Mouse (Mus musculus): ENCODE measurements around the gene Cd248. TPM values are rescaled to one million over a fixed set of nuclear protein-coding genes. Genes with fewer than 3 reads are reported as not detected.

Gene Cd248
- total and polyA plus RNA-seq, 3 experiments, result 9.3 to 18.1 (median 12.2) TPM

- DNase-seq, result no peak
- no peaks in the 10 kb centered on the region for H3K79me2 ChIP-seq (replicated peaks; ENCODE audit: control insufficient read depth, insufficient read depth, low read length)
- H3K36me3 ChIP-seq (ENCODE audit: control insufficient read depth, insufficient read depth, low read length), result no peaks in the 10 kb centered on the region
- no peaks in the 10 kb centered on the region; the same call in 1 of the 2 replicates for H3K27me3 ChIP-seq (ENCODE audit: control insufficient read depth, insufficient read depth, low read length)
- H3K4me1 ChIP-seq (ENCODE audit: control insufficient read depth, insufficient read depth, low read length), result peaks cover 8% of the 10 kb centered on the region
- no peak overlapping the region; the same call in 1 of the 2 replicates for H3K9ac ChIP-seq (ENCODE audit: low read depth, low read length)
- 46% methylated on average over 11 of the region's 11 CpGs for WGBS
- H3K4me3 ChIP-seq, result no peak overlapping the region
- peak overlapping the region; percentile 64 for H3K27ac ChIP-seq
- TF ChIP-seq EP300 (IDR thresholded peaks at IDR 0.05; ENCODE audit: insufficient read depth, low read depth, low read length), result no peak
- TF ChIP-seq POLR2A (IDR thresholded peaks at IDR 0.05; ENCODE audit: insufficient read depth, low read depth, low read length), result no peak
- TF ChIP-seq CTCF (IDR thresholded peaks at IDR 0.05), result no peak
- intact Hi-C loops (cut with DNase I), result no loop called here
Observed at GRCm38 (mm10) chr19:5071077-5071476, 3.2 kb downstream of the Cd248 start.

- Histone ChIP-seq H3K27me3 (ENCODE audit: control insufficient read depth, insufficient read depth, low read length) (no peaks in the 10 kb centered on the region; the same call in 1 of the 2 replicates), H3K9ac (ENCODE audit: low read depth, low read length) (peak overlapping the region; percentile 43), H3K36me3 (ENCODE audit: control insufficient read depth, insufficient read depth, low read length) (no peaks in the 10 kb centered on the region), H3K4me3 (peak overlapping the region; percentile 61), H3K79me2 (replicated peaks; ENCODE audit: control insufficient read depth, insufficient read depth, low read length) (no peaks in the 10 kb centered on the region), H3K27ac (peak overlapping the region; percentile 64), H3K4me1 (ENCODE audit: control insufficient read depth, insufficient read depth, low read length) (peaks cover 8% of the 10 kb centered on the region)
- 7% methylated on average over 40 of the region's 40 CpGs for WGBS
- 0 out of 2 replicates have a peak, but pooled peaks have one; percentile 12 for TF ChIP-seq EP300 (IDR thresholded peaks at IDR 0.05; ENCODE audit: insufficient read depth, low read depth, low read length)
- TF ChIP-seq CTCF (IDR thresholded peaks at IDR 0.05), result no peak
- DNase-seq, result peak; percentile 85 to 88
- intact Hi-C loops (cut with DNase I), result loop anchor here (2.0 kb wide), 1 partner anchor 55 kb away; no protein-coding TSS in a partner anchor
Observed at GRCm38 (mm10) chr19:5071545-5072369, 3.9 kb downstream of the Cd248 start.

GRCm38 (mm10) chr19:5072389-5073019 is 4.6 kb downstream of the Cd248 start:
- Histone ChIP-seq H3K4me1 (ENCODE audit: control insufficient read depth, insufficient read depth, low read length) (peaks cover 3% of the 10 kb centered on the region), H3K9ac (ENCODE audit: low read depth, low read length) (peak overlapping the region; percentile 34), H3K79me2 (replicated peaks; ENCODE audit: control insufficient read depth, insufficient read depth, low read length) (no peaks in the 10 kb centered on the region), H3K4me3 (peak overlapping the region; percentile 61), H3K27ac (peak overlapping the region; percentile 64), H3K36me3 (ENCODE audit: control insufficient read depth, insufficient read depth, low read length) (no peaks in the 10 kb centered on the region), H3K27me3 (ENCODE audit: control insufficient read depth, insufficient read depth, low read length) (no peaks in the 10 kb centered on the region; the same call in 1 of the 2 replicates)
- no peak for DNase-seq
- TF ChIP-seq CTCF (IDR thresholded peaks at IDR 0.05), result no peak
- no peak for TF ChIP-seq EP300 (IDR thresholded peaks at IDR 0.05; ENCODE audit: insufficient read depth, low read depth, low read length)
- WGBS, result 3% methylated on average over 20 of the region's 20 CpGs
- intact Hi-C loops (cut with DNase I), result loop anchor here (1.0 to 2.0 kb wide), 3 partner anchors 16 to 56 kb away; partner anchors contain the start of gene Rin1

DNA sequence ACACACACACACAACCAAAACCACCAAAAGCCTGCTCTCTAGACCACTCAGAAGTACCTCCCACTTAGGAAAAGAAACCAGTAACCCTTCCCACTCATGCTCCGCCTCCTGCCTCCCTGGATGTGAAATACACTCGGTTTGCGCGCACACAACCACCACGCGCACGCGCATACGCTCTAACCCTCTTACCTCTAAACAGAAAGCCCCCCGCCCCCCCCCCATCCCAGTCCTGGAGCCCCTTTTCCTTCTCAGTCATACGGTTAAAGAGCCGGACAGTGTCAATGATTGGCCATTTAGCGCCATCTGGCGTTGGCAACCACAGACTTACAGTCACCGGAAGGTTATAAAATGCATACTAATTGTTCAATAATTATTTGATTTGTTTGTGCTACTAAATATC is 5.2 kb downstream of the Cd248 start:
- peak overlapping the region; percentile 61 for H3K4me3 ChIP-seq
- no peaks in the 10 kb centered on the region; the same call in 1 of the 2 replicates for H3K27me3 ChIP-seq (ENCODE audit: control insufficient read depth, insufficient read depth, low read length)
- H3K27ac ChIP-seq, result no peak overlapping the region
- WGBS, result 1% methylated on average over 15 of the region's 15 CpGs
- no peak overlapping the region for H3K9ac ChIP-seq (ENCODE audit: low read depth, low read length)
- TF ChIP-seq EP300 (IDR thresholded peaks at IDR 0.05; ENCODE audit: insufficient read depth, low read depth, low read length) (no peak), CTCF (IDR thresholded peaks at IDR 0.05) (peak; percentile 75)
- peak; percentile 52 to 77 for DNase-seq
- peaks cover 3% of the 10 kb centered on the region for H3K4me1 ChIP-seq (ENCODE audit: control insufficient read depth, insufficient read depth, low read length)
- intact Hi-C loops (cut with DNase I), result loop anchor here (1.0 to 2.0 kb wide), 3 partner anchors 17 to 56 kb away; partner anchors contain the start of gene Rin1
- no peaks in the 10 kb centered on the region for H3K79me2 ChIP-seq (replicated peaks; ENCODE audit: control insufficient read depth, insufficient read depth, low read length)
- no peaks in the 10 kb centered on the region for H3K36me3 ChIP-seq (ENCODE audit: control insufficient read depth, insufficient read depth, low read length)

DNA sequence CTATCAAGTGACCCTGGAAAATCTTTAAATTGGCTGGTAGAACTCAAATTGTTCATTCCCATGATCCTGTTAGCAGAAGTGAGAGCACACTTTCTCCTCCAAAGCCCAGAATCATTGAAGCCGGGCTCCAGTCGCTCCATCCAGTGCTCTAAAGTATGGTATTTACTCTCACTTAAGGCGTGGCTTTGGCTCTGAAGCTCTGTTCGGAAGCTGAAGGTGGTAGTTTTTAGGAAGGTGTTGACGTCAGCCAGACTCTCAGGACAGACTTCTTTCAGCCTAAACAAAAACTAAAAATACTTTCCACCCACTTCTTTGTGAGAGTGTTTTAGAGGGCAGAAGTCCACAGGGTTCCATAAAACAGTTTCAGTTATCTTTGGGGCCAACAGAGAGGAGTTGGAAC is 5.6 kb downstream of the Cd248 start:
- intact Hi-C loops (cut with DNase I), result loop anchor here (1.0 to 2.0 kb wide), 3 partner anchors 17 to 57 kb away; partner anchors contain the start of gene Rin1
- DNase-seq, result no peak
- H3K27ac ChIP-seq, result no peak overlapping the region
- WGBS, result 32% methylated on average over 5 of the region's 5 CpGs
- no peak overlapping the region for H3K9ac ChIP-seq (ENCODE audit: low read depth, low read length)
- no peak overlapping the region for H3K4me3 ChIP-seq
- peaks cover 3% of the 10 kb centered on the region for H3K4me1 ChIP-seq (ENCODE audit: control insufficient read depth, insufficient read depth, low read length)
- no peaks in the 10 kb centered on the region for H3K36me3 ChIP-seq (ENCODE audit: control insufficient read depth, insufficient read depth, low read length)
- no peaks in the 10 kb centered on the region for H3K27me3 ChIP-seq (ENCODE audit: control insufficient read depth, insufficient read depth, low read length)
- H3K79me2 ChIP-seq (replicated peaks; ENCODE audit: control insufficient read depth, insufficient read depth, low read length), result no peaks in the 10 kb centered on the region
- TF ChIP-seq EP300 (IDR thresholded peaks at IDR 0.05; ENCODE audit: insufficient read depth, low read depth, low read length), result no peak
- TF ChIP-seq POLR2A (IDR thresholded peaks at IDR 0.05; ENCODE audit: insufficient read depth, low read depth, low read length), result no peak
- TF ChIP-seq CTCF (IDR thresholded peaks at IDR 0.05), result no peak

GRCm38 (mm10) chr19:5079279-5079678 is 11.4 kb downstream of the Cd248 start:
- intact Hi-C loops (cut with DNase I), result no loop called here
- H3K4me1 ChIP-seq (ENCODE audit: control insufficient read depth, insufficient read depth, low read length), result no peaks in the 10 kb centered on the region
- DNase-seq, result no peak
- H3K4me3 ChIP-seq, result no peak overlapping the region
- no peak overlapping the region for H3K27ac ChIP-seq
- no peaks in the 10 kb centered on the region for H3K79me2 ChIP-seq (replicated peaks; ENCODE audit: control insufficient read depth, insufficient read depth, low read length)
- TF ChIP-seq EP300 (IDR thresholded peaks at IDR 0.05; ENCODE audit: insufficient read depth, low read depth, low read length) (no peak), POLR2A (IDR thresholded peaks at IDR 0.05; ENCODE audit: insufficient read depth, low read depth, low read length) (no peak), CTCF (IDR thresholded peaks at IDR 0.05) (peak; percentile 39)
- H3K36me3 ChIP-seq (ENCODE audit: control insufficient read depth, insufficient read depth, low read length), result no peaks in the 10 kb centered on the region
- WGBS, result 89% methylated on average over 1 of the region's 1 CpGs
- H3K27me3 ChIP-seq (ENCODE audit: control insufficient read depth, insufficient read depth, low read length), result peaks cover 4% of the 10 kb centered on the region; the same call in 1 of the 2 replicates
- H3K9ac ChIP-seq (ENCODE audit: low read depth, low read length), result no peak overlapping the region

Measured in heart, adult 2 months (tissue).